Mouse (Mus musculus): ENCODE results near the gene Vkorc1l1.

GRCm38 (mm10) chr5:129968417-129968816 is 26.6 kb downstream of the Vkorc1l1 start:
- TF ChIP-seq CTCF (IDR thresholded peaks at IDR 0.05; ENCODE audit: low read depth) = no peak
- TF ChIP-seq EP300 (optimal IDR thresholded peaks at IDR 0.05) = no peak
